In the genomic region with DNA sequence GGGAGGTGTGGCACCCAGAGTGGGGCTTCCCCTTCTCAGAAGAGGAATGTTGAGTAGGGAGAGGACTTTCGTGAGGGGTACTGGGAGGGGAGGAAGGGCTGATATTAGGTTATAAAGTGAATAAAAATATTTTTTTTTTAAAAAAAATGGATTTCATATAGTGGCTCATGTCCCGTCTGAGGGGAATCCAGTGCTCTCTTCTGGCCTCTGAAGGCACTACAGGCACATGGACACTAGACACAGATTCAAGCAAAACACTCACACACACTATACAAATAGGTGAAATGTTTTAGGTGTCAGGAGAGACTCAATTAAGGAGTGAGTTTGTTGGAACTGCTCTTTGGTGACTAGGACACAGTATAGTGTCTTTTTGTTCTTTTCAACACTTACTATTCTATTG, we compare ENCODE assay signal across 9 mouse cellular contexts. TPM values are rescaled to one million over a fixed set of nuclear protein-coding genes. Genes with fewer than 3 reads are reported as not detected.
DNase-seq lines count a peak whose midpoint lies in the region; ATAC-seq and TF ChIP-seq lines count a peak whose summit lies in the region.
"Had no signal": no experiment of that assay in that cellular context is flagged by ENCODE, and none has a peak within 500 bp of the region (broad histone marks: within the 10 kb centered on the region; RNA-seq: fewer than 3 reads in every experiment).

No protein-coding gene starts in this region.

- H3K27ac ChIP-seq in lung, postnatal 0 days (ENCODE audit: low read length) = no peak overlapping the region
- 0 out of 2 replicates have a peak overlapping the region, but pooled peaks have one; percentile 9 for H3K27ac ChIP-seq in forebrain, embryonic 12.5 days
- H3K27ac ChIP-seq in limb, embryonic 15.5 days = no peak overlapping the region
- no peak overlapping the region for H3K27ac ChIP-seq in stomach, embryonic 14.5 days (ENCODE audit: low read length)

- no peaks in the 10 kb centered on the region for H3K27me3 ChIP-seq in lung, postnatal 0 days (replicated peaks; ENCODE audit: insufficient read depth, low read length)
- H3K27me3 ChIP-seq in forebrain, embryonic 12.5 days = 0 out of 2 replicates have a peak, but pooled peaks cover 5% of the 10 kb centered on the region
- H3K27me3 ChIP-seq in limb, embryonic 15.5 days = no peaks in the 10 kb centered on the region
- H3K27me3 ChIP-seq in stomach, embryonic 14.5 days (ENCODE audit: control insufficient read depth, insufficient read depth, low read length) = no peaks in the 10 kb centered on the region

- DNase-seq in lung, postnatal 0 days (ENCODE audit: low spot score) = peak; percentile 25
- DNase-seq in lung, postnatal 14 days = no peak
- no peak for DNase-seq in kidney, adult 8-10 months
- DNase-seq in frontal cortex, adult 2 months (ENCODE audit: extremely low spot score in 1 of 2, low spot score in 1 of 2) = no peak
- no peak for DNase-seq in lung, adult 18-20 months
- DNase-seq: thymus, postnatal 25 days had no signal

- H3K9ac ChIP-seq in lung, postnatal 0 days (replicated peaks; ENCODE audit: low read depth) = no peak overlapping the region
- H3K9ac ChIP-seq in forebrain, embryonic 12.5 days = peak overlapping the region; percentile 47; the same call in 1 of the 2 replicates
- no peak overlapping the region for H3K9ac ChIP-seq in limb, embryonic 15.5 days
- 0 out of 2 replicates have a peak overlapping the region, but pooled peaks have one; percentile 6 for H3K9ac ChIP-seq in stomach, embryonic 14.5 days (replicated peaks; ENCODE audit: low read depth, low read length)

- peak; percentile 34; the same call in 1 of the 2 replicates for TF ChIP-seq CTCF in lung, postnatal 0 days (IDR thresholded peaks at IDR 0.05)

- TF ChIP-seq EP300 in lung, postnatal 0 days (IDR thresholded peaks at IDR 0.05) = no peak

- no peak for ATAC-seq in lung, postnatal 0 days
- ATAC-seq in forebrain, embryonic 12.5 days (ENCODE audit: low FRiP score) = no peak
- no peak for ATAC-seq in limb, embryonic 15.5 days (ENCODE audit: insufficient number of reproducible peaks, low FRiP score, low TSS enrichment, low read depth)
- ATAC-seq in stomach, embryonic 14.5 days (ENCODE audit: insufficient number of reproducible peaks, insufficient read depth, low FRiP score, low read depth) = no peak

- peaks cover 9% of the 10 kb centered on the region; the same call in 1 of the 2 replicates for H3K36me3 ChIP-seq in lung, postnatal 0 days (ENCODE audit: insufficient read depth, low read length)
- peaks cover 33% of the 10 kb centered on the region for H3K36me3 ChIP-seq in forebrain, embryonic 12.5 days (replicated peaks)
- peaks cover 24% of the 10 kb centered on the region for H3K36me3 ChIP-seq in limb, embryonic 15.5 days
- H3K36me3 ChIP-seq in stomach, embryonic 14.5 days (ENCODE audit: control insufficient read depth, insufficient read depth, low read length) = peaks cover 22% of the 10 kb centered on the region

- no peak overlapping the region for H3K4me3 ChIP-seq in lung, postnatal 0 days (ENCODE audit: low read depth, low read length)
- H3K4me3 ChIP-seq in forebrain, embryonic 12.5 days (replicated peaks) = peak overlapping the region; percentile 77
- H3K4me3 ChIP-seq in limb, embryonic 15.5 days = peak overlapping the region; percentile 80; the same call in 1 of the 2 replicates
- H3K4me3 ChIP-seq in stomach, embryonic 14.5 days (ENCODE audit: low read depth, low read length) = 0 out of 2 replicates have a peak overlapping the region, but pooled peaks have one; percentile 8

- 37% methylated on average over 2 of the region's 2 CpGs for WGBS in lung, postnatal 0 days
- WGBS in forebrain, embryonic 12.5 days = 65% methylated on average over 2 of the region's 2 CpGs
- 55% methylated on average over 2 of the region's 2 CpGs for WGBS in limb, embryonic 15.5 days
- 32% methylated on average over 2 of the region's 2 CpGs for WGBS in stomach, embryonic 14.5 days

- no peaks in the 10 kb centered on the region for H3K9me3 ChIP-seq in lung, postnatal 0 days (ENCODE audit: low read length)
- no peaks in the 10 kb centered on the region for H3K9me3 ChIP-seq in forebrain, embryonic 12.5 days
- H3K9me3 ChIP-seq in limb, embryonic 15.5 days = no peaks in the 10 kb centered on the region
- peaks cover 5% of the 10 kb centered on the region; the same call in 1 of the 2 replicates for H3K9me3 ChIP-seq in stomach, embryonic 14.5 days (ENCODE audit: control insufficient read depth, low read depth, low read length)

- H3K4me1 ChIP-seq in lung, postnatal 0 days (ENCODE audit: insufficient read depth, low read depth, low read length) = peaks cover 11% of the 10 kb centered on the region
- H3K4me1 ChIP-seq in forebrain, embryonic 12.5 days = peaks cover 34% of the 10 kb centered on the region
- peaks cover 18% of the 10 kb centered on the region for H3K4me1 ChIP-seq in limb, embryonic 15.5 days
- peaks cover 13% of the 10 kb centered on the region for H3K4me1 ChIP-seq in stomach, embryonic 14.5 days (ENCODE audit: control insufficient read depth, insufficient read depth, low read length)

- H3K4me2 ChIP-seq in lung, postnatal 0 days (replicated peaks; ENCODE audit: low read depth, low read length) = no peak overlapping the region; the same call in 1 of the 2 replicates
- H3K4me2 ChIP-seq in forebrain, embryonic 12.5 days = peak overlapping the region; percentile 83
- H3K4me2 ChIP-seq in limb, embryonic 15.5 days = peak overlapping the region; percentile 74
- H3K4me2 ChIP-seq in stomach, embryonic 14.5 days (replicated peaks; ENCODE audit: low read depth, low read length) = peak overlapping the region; percentile 56

RNA-seq across cellular contexts. Expression of a gene that starts 1.8 kb away (rescaled TPM):
- 16.3 and 16.6 TPM in 2 replicates for polyA plus RNA-seq in lung, postnatal 0 days (2015; fragmentation: Nextera tagmentation; extraction: Ambion mirVana)
- 52.0 and 52.9 TPM in 2 replicates for polyA plus RNA-seq in forebrain, embryonic 12.5 days (2016; fragmentation: Nextera tagmentation; extraction: Ambion mirVana)
- 29.1 and 29.9 TPM in 2 replicates for polyA plus RNA-seq in limb, embryonic 15.5 days (2015; fragmentation: Nextera tagmentation; extraction: Ambion mirVana)
- polyA plus RNA-seq in stomach, embryonic 14.5 days (2014; fragmentation: Nextera tagmentation; extraction: Ambion mirVana) = 28.3 and 30.4 TPM in 2 replicates
- 35.3 and 39.4 TPM in 2 replicates for polyA plus RNA-seq in frontal cortex, adult 2 months (2012; rRNA removed)

RNA-seq across cellular contexts. Expression of a gene that starts 14.7 kb away (rescaled TPM):
- 1.2 and 1.7 TPM in 2 replicates for polyA plus RNA-seq in lung, postnatal 0 days (2015; fragmentation: Nextera tagmentation; extraction: Ambion mirVana)
- 0.51 and 0.63 TPM in 2 replicates for polyA plus RNA-seq in forebrain, embryonic 12.5 days (2016; fragmentation: Nextera tagmentation; extraction: Ambion mirVana)
- polyA plus RNA-seq in limb, embryonic 15.5 days (2015; fragmentation: Nextera tagmentation; extraction: Ambion mirVana) = 1.8 and 2.5 TPM in 2 replicates
- polyA plus RNA-seq in stomach, embryonic 14.5 days (2014; fragmentation: Nextera tagmentation; extraction: Ambion mirVana) = 7.7 and 9.5 TPM in 2 replicates
- polyA plus RNA-seq in frontal cortex, adult 2 months (2012; rRNA removed) = 0.36 and 0.40 TPM in 2 replicates

RNA-seq across cellular contexts. Expression of a gene that starts 25.4 kb away (rescaled TPM):
- 58.7 and 60.7 TPM in 2 replicates for polyA plus RNA-seq in lung, postnatal 0 days (2015; fragmentation: Nextera tagmentation; extraction: Ambion mirVana)
- 26.2 and 34.6 TPM in 2 replicates for polyA plus RNA-seq in forebrain, embryonic 12.5 days (2016; fragmentation: Nextera tagmentation; extraction: Ambion mirVana)
- polyA plus RNA-seq in limb, embryonic 15.5 days (2015; fragmentation: Nextera tagmentation; extraction: Ambion mirVana) = 37.7 and 44.7 TPM in 2 replicates
- polyA plus RNA-seq in stomach, embryonic 14.5 days (2014; fragmentation: Nextera tagmentation; extraction: Ambion mirVana) = 29.4 and 29.7 TPM in 2 replicates
- polyA plus RNA-seq in frontal cortex, adult 2 months (2012; rRNA removed) = 43.1 and 48.1 TPM in 2 replicates

RNA-seq across cellular contexts. Expression of a gene that starts 29.2 kb away (rescaled TPM):
- 16.3 and 18.3 TPM in 2 replicates for polyA plus RNA-seq in lung, postnatal 0 days (2015; fragmentation: Nextera tagmentation; extraction: Ambion mirVana)
- polyA plus RNA-seq in forebrain, embryonic 12.5 days (2016; fragmentation: Nextera tagmentation; extraction: Ambion mirVana) = 14.1 and 15.1 TPM in 2 replicates
- 9.8 and 11.7 TPM in 2 replicates for polyA plus RNA-seq in limb, embryonic 15.5 days (2015; fragmentation: Nextera tagmentation; extraction: Ambion mirVana)
- 9.6 and 12.1 TPM in 2 replicates for polyA plus RNA-seq in stomach, embryonic 14.5 days (2014; fragmentation: Nextera tagmentation; extraction: Ambion mirVana)
- polyA plus RNA-seq in frontal cortex, adult 2 months (2012; rRNA removed) = 45.5 and 47.4 TPM in 2 replicates

RNA-seq across cellular contexts. Expression of a gene that starts 33.3 kb away (rescaled TPM):
- polyA plus RNA-seq in lung, postnatal 0 days (2015; fragmentation: Nextera tagmentation; extraction: Ambion mirVana) = 0.50 and 0.57 TPM in 2 replicates
- 0.81 and 1.1 TPM in 2 replicates for polyA plus RNA-seq in forebrain, embryonic 12.5 days (2016; fragmentation: Nextera tagmentation; extraction: Ambion mirVana)
- 0.20 and 0.43 TPM in 2 replicates for polyA plus RNA-seq in limb, embryonic 15.5 days (2015; fragmentation: Nextera tagmentation; extraction: Ambion mirVana)
- polyA plus RNA-seq in stomach, embryonic 14.5 days (2014; fragmentation: Nextera tagmentation; extraction: Ambion mirVana) = 1.1 and 1.2 TPM in 2 replicates
- 0.17 and 0.34 TPM in 2 replicates for polyA plus RNA-seq in frontal cortex, adult 2 months (2012; rRNA removed)

Comparison
In these comparisons a context has a peak if more than half of its experiments do, and no peak if none do; other contexts are left out.
1. H3K9ac ChIP-seq: peak in forebrain, embryonic 12.5 days (single experiment) and stomach, embryonic 14.5 days (single experiment); none in lung, postnatal 0 days (single experiment) and limb, embryonic 15.5 days (single experiment).